In genomic region chr17:31317521-31318272, GRCm38 (mm10) we compare ENCODE assay signal across 15 mouse cellular contexts. TPM values are rescaled to one million over a fixed set of nuclear protein-coding genes. Genes with fewer than 3 reads are reported as not detected.
DNase-seq lines count a peak whose midpoint lies in the region; ATAC-seq and TF ChIP-seq lines count a peak whose summit lies in the region.
"Had no signal": no experiment of that assay in that cellular context is flagged by ENCODE, and none has a peak within 500 bp of the region (broad histone marks: within the 10 kb centered on the region; RNA-seq: fewer than 3 reads in every experiment).

No protein-coding gene starts in this region.

- H3K4me2 ChIP-seq in liver, postnatal 0 days (ENCODE audit: low read depth, low read length), result no peak overlapping the region
- no peak overlapping the region for H3K4me2 ChIP-seq in liver, embryonic 11.5 days
- no peak overlapping the region for H3K4me2 ChIP-seq in CH12.LX (ENCODE audit: insufficient read depth, low read depth, poor library complexity, severe bottlenecking)
- H3K4me2 ChIP-seq in midbrain, embryonic 16.5 days (ENCODE audit: low read length), result no peak overlapping the region
- H3K4me2 ChIP-seq: embryonic facial prominence, embryonic 12.5 days; forebrain, embryonic 15.5 days; kidney, embryonic 15.5 days; liver, embryonic 15.5 days; midbrain, embryonic 12.5 days; neural tube, embryonic 15.5 days had no signal

- TF ChIP-seq POLR2A in CH12.LX (IDR thresholded peaks at IDR 0.05; ENCODE audit: low read depth, low read length), result no peak

- in situ Hi-C loops in CH12.LX (cut with MboI; ENCODE audit: low pct_ligation_motif_present, low pct_unique_long_range_greater_than_20kb, low sequenced_read_pairs), result no loop called here

- peak; percentile 60 for TF ChIP-seq CTCF in liver, postnatal 0 days (IDR thresholded peaks at IDR 0.05; ENCODE audit: low read depth)
- peak in 1 of 2 experiments; percentile 46; a peak in 2 of 4 replicates for TF ChIP-seq CTCF in CH12.LX (conservative IDR thresholded peaks at IDR 0.05 in 1 of 2, IDR thresholded peaks at IDR 0.05 in 1 of 2; ENCODE audit: low read depth in 2 of 2, low read length in 2 of 2)

- no peaks in the 10 kb centered on the region for H3K27me3 ChIP-seq in liver, postnatal 0 days (ENCODE audit: insufficient read depth, low read length)
- H3K27me3 ChIP-seq in liver, embryonic 11.5 days (replicated peaks; ENCODE audit: control insufficient read depth, insufficient read depth, low read length), result no peaks in the 10 kb centered on the region
- peaks cover 25% of the 10 kb centered on the region for H3K27me3 ChIP-seq in CH12.LX (replicated peaks)
- H3K27me3 ChIP-seq in midbrain, embryonic 16.5 days (ENCODE audit: control insufficient read depth, insufficient read depth, low read depth, low read length), result no peaks in the 10 kb centered on the region
- H3K27me3 ChIP-seq: embryonic facial prominence, embryonic 12.5 days; forebrain, embryonic 15.5 days; kidney, embryonic 15.5 days; liver, embryonic 15.5 days; neural tube, embryonic 15.5 days had no signal

- H3K27ac ChIP-seq in liver, postnatal 0 days (ENCODE audit: low read depth), result no peak overlapping the region
- H3K27ac ChIP-seq in liver, embryonic 11.5 days (ENCODE audit: low read depth, low read length), result no peak overlapping the region
- no peak overlapping the region for H3K27ac ChIP-seq in CH12.LX (ENCODE audit: insufficient read depth, low read depth)
- no peak overlapping the region for H3K27ac ChIP-seq in midbrain, embryonic 16.5 days (ENCODE audit: low read length)
- H3K27ac ChIP-seq: embryonic facial prominence, embryonic 12.5 days; forebrain, embryonic 15.5 days; kidney, embryonic 15.5 days; liver, embryonic 15.5 days; midbrain, embryonic 12.5 days; neural tube, embryonic 15.5 days had no signal

- ATAC-seq in frontal cortex, adult (ENCODE audit: low TSS enrichment), result 0 out of 2 replicates have a peak, but pooled peaks have one; percentile 22
- peak; percentile 37; the same call in 1 of the 2 replicates for ATAC-seq in liver, postnatal 0 days
- ATAC-seq in liver, embryonic 11.5 days (replicated peaks; ENCODE audit: low FRiP score), result no peak
- no peak for ATAC-seq in midbrain, embryonic 16.5 days
- ATAC-seq: forebrain, embryonic 15.5 days had no signal

- no peaks in the 10 kb centered on the region for H3K79me2 ChIP-seq in CH12.LX (replicated peaks; ENCODE audit: control insufficient read depth, extremely low read depth, insufficient read depth, poor library complexity, severe bottlenecking)

- peak; percentile 10 for TF ChIP-seq RAD21 in CH12.LX (IDR thresholded peaks at IDR 0.05; ENCODE audit: low read depth, low read length)

- intact Hi-C loops in gastrocnemius, postnatal 36 days (cut with DNase I), result no loop called here

- dilution Hi-C loops in CH12.LX (cut with MboI; ENCODE audit: extremely low pct_ligation_motif_present, extremely low pct_unique_long_range_greater_than_20kb, low sequenced_read_pairs), result no loop called here

- WGBS in liver, postnatal 0 days (ENCODE audit: insufficient replicate concordance), result 72% methylated on average over 22 of the region's 22 CpGs
- 60% methylated on average over 22 of the region's 22 CpGs for WGBS in liver, embryonic 11.5 days
- WGBS in midbrain, embryonic 16.5 days, result 46% methylated on average over 22 of the region's 22 CpGs

- no peak for TF ChIP-seq EP300 in liver, postnatal 0 days (IDR thresholded peaks at IDR 0.05; ENCODE audit: low read depth)
- TF ChIP-seq EP300 in CH12.LX (IDR thresholded peaks at IDR 0.05; ENCODE audit: low read length), result no peak

- peaks cover 7% of the 10 kb centered on the region; the same call in 1 of the 2 replicates for H3K4me1 ChIP-seq in liver, postnatal 0 days (ENCODE audit: insufficient read depth)
- H3K4me1 ChIP-seq in liver, embryonic 11.5 days (replicated peaks; ENCODE audit: control insufficient read depth, insufficient read depth, low read length), result 0 out of 2 replicates have a peak, but pooled peaks cover 3% of the 10 kb centered on the region
- peaks cover 0 to 10% of the 10 kb centered on the region in 2 experiments; a peak in 2 of 4 replicates for H3K4me1 ChIP-seq in CH12.LX (ENCODE audit: control insufficient read depth in 1 of 2, insufficient read depth in 2 of 2)
- H3K4me1 ChIP-seq in midbrain, embryonic 16.5 days (ENCODE audit: control insufficient read depth, insufficient read depth, low read length), result no peaks in the 10 kb centered on the region
- H3K4me1 ChIP-seq: liver, embryonic 15.5 days had no signal

- H3K9me3 ChIP-seq in liver, postnatal 0 days (ENCODE audit: low read length), result no peaks in the 10 kb centered on the region
- H3K9me3 ChIP-seq in liver, embryonic 11.5 days (ENCODE audit: control insufficient read depth, low read length), result no peaks in the 10 kb centered on the region
- H3K9me3 ChIP-seq in CH12.LX (replicated peaks; ENCODE audit: low read length), result no peaks in the 10 kb centered on the region
- no peaks in the 10 kb centered on the region for H3K9me3 ChIP-seq in midbrain, embryonic 16.5 days (replicated peaks; ENCODE audit: control insufficient read depth, low read length, poor library complexity, severe bottlenecking)
- H3K9me3 ChIP-seq: embryonic facial prominence, embryonic 12.5 days; forebrain, embryonic 15.5 days; kidney, embryonic 15.5 days; liver, embryonic 15.5 days; midbrain, embryonic 12.5 days; neural tube, embryonic 15.5 days had no signal

- DNase-seq in frontal cortex, postnatal 10 days (ENCODE audit: low spot score in 2 of 2), result no peak
- no peak for DNase-seq in liver, postnatal 0 days
- no peak for DNase-seq in liver, embryonic 11.5 days (ENCODE audit: low spot score)
- DNase-seq in CH12.LX (ENCODE audit: extremely low read depth), result no peak
- DNase-seq in brain, adult 2 months (ENCODE audit: low read depth, low spot score), result peak; percentile 57
- DNase-seq in gastrocnemius, postnatal 36 days, result no peak
- DNase-seq: heart, adult 18-20 months had no signal

- H3K36me3 ChIP-seq in liver, postnatal 0 days (replicated peaks; ENCODE audit: insufficient read depth, low read length), result peaks cover 17% of the 10 kb centered on the region; the same call in 1 of the 2 replicates
- H3K36me3 ChIP-seq in liver, embryonic 11.5 days (ENCODE audit: control insufficient read depth, insufficient read depth, low read length), result no peaks in the 10 kb centered on the region
- H3K36me3 ChIP-seq in CH12.LX (replicated peaks in 1 of 2; ENCODE audit: control insufficient read depth in 1 of 2, insufficient read depth in 1 of 2, low read length in 1 of 2), result no peaks in the 10 kb centered on the region
- peaks cover 4% of the 10 kb centered on the region; the same call in 1 of the 2 replicates for H3K36me3 ChIP-seq in midbrain, embryonic 16.5 days (ENCODE audit: control insufficient read depth, insufficient read depth, low read length)
- H3K36me3 ChIP-seq: embryonic facial prominence, embryonic 12.5 days; kidney, embryonic 15.5 days; liver, embryonic 15.5 days; midbrain, embryonic 12.5 days had no signal

- H3K9ac ChIP-seq in liver, postnatal 0 days (replicated peaks), result no peak overlapping the region
- no peak overlapping the region for H3K9ac ChIP-seq in liver, embryonic 11.5 days (ENCODE audit: low read depth, low read length)
- H3K9ac ChIP-seq in CH12.LX (ENCODE audit: insufficient read depth, low read depth), result no peak overlapping the region
- H3K9ac ChIP-seq in midbrain, embryonic 16.5 days (ENCODE audit: low read depth, low read length), result no peak overlapping the region
- H3K9ac ChIP-seq: embryonic facial prominence, embryonic 12.5 days; forebrain, embryonic 15.5 days; kidney, embryonic 15.5 days; liver, embryonic 15.5 days; midbrain, embryonic 12.5 days; neural tube, embryonic 15.5 days had no signal

- no peak overlapping the region for H3K4me3 ChIP-seq in liver, postnatal 0 days (ENCODE audit: low read depth, low read length)
- H3K4me3 ChIP-seq in liver, embryonic 11.5 days (ENCODE audit: low read depth, low read length), result no peak overlapping the region
- H3K4me3 ChIP-seq in CH12.LX (replicated peaks in 1 of 3; ENCODE audit: low read depth in 2 of 3, low read length in 2 of 3, poor library complexity in 1 of 3), result no peak overlapping the region
- H3K4me3 ChIP-seq in midbrain, embryonic 16.5 days (ENCODE audit: low read depth, low read length), result no peak overlapping the region
- H3K4me3 ChIP-seq: embryonic facial prominence, embryonic 12.5 days; forebrain, embryonic 15.5 days; kidney, embryonic 15.5 days; liver, embryonic 15.5 days; midbrain, embryonic 12.5 days; neural tube, embryonic 15.5 days had no signal

TF ChIP-seq in CH12.LX, 34 proteins besides CTCF, POLR2A, EP300 and RAD21:
- TF ChIP-seq BHLHE40 (IDR thresholded peaks at IDR 0.05; ENCODE audit: low read depth, low read length) (no peak), POLR2AphosphoS2 (IDR thresholded peaks at IDR 0.05; ENCODE audit: low read depth, low read length) (no peak), GABPA (IDR thresholded peaks at IDR 0.05; ENCODE audit: insufficient replicate concordance, low read depth, low read length) (no peak), KAT2A (IDR thresholded peaks at IDR 0.05; ENCODE audit: insufficient replicate concordance, low read length) (no peak), ELF1 (IDR thresholded peaks at IDR 0.05; ENCODE audit: low read depth, low read length) (no peak), JUND (conservative IDR thresholded peaks at IDR 0.05; ENCODE audit: low read depth, low read length) (no peak), SMC3 (IDR thresholded peaks at IDR 0.05; ENCODE audit: low read depth, low read length) (peak; percentile 27), USF2 (conservative IDR thresholded peaks at IDR 0.05; ENCODE audit: low read depth, low read length) (no peak), MAFK (IDR thresholded peaks at IDR 0.05; ENCODE audit: insufficient replicate concordance, low read length) (no peak)

RNA-seq across cellular contexts. Expression of gene Slc37a1, which starts 31.1 kb away (rescaled TPM):
- polyA plus RNA-seq in liver, postnatal 0 days (2015; fragmentation: Nextera tagmentation; extraction: Ambion mirVana), result 4.3 and 4.5 TPM in 2 replicates
- polyA plus RNA-seq in liver, embryonic 11.5 days (2014; fragmentation: Nextera tagmentation; extraction: Ambion mirVana), result 6.6 and 7.7 TPM in 2 replicates
- total RNA-seq in CH12.LX (2012; rRNA removed) (4.7 and 6.6 TPM in 2 replicates), CH12.LX (2014; rRNA removed) (1.9 and 2.1 TPM in 2 replicates)
- 2.2 and 2.4 TPM in 2 replicates for polyA plus RNA-seq in CH12.LX (2012; ENCODE audit: insufficient read length, low read depth)
- 12.9 and 20.1 TPM in 2 replicates for polyA plus RNA-seq in midbrain, embryonic 16.5 days (2015; fragmentation: Nextera tagmentation; extraction: Ambion mirVana)
- total RNA-seq in gastrocnemius, postnatal 36 days (2021), result 1 to 10 TPM; 3.3 to 3.6 TPM

RNA-seq across cellular contexts. Expression of gene Rsph1, which starts 40.5 kb away (rescaled TPM):
- 0.90 and 1.0 TPM in 2 replicates for polyA plus RNA-seq in liver, postnatal 0 days (2015; fragmentation: Nextera tagmentation; extraction: Ambion mirVana)
- 0.40 and 0.88 TPM in 2 replicates for polyA plus RNA-seq in liver, embryonic 11.5 days (2014; fragmentation: Nextera tagmentation; extraction: Ambion mirVana)
- not detected in 2 replicates for total RNA-seq in CH12.LX (2012; rRNA removed)
- not detected in 2 replicates for total RNA-seq in CH12.LX (2014; rRNA removed)
- polyA plus RNA-seq in CH12.LX (2012; ENCODE audit: insufficient read length, low read depth), result not detected in 2 replicates
- 6.4 and 8.6 TPM in 2 replicates for polyA plus RNA-seq in midbrain, embryonic 16.5 days (2015; fragmentation: Nextera tagmentation; extraction: Ambion mirVana)
- total RNA-seq in gastrocnemius, postnatal 36 days (2021), result 1 to 10 TPM; 7.7 to 8.6 TPM

Comparison
In these comparisons a context has a peak if more than half of its experiments do, and no peak if none do; other contexts are left out.
1. ATAC-seq: peak in frontal cortex, adult (single experiment) and liver, postnatal 0 days (single experiment); none in liver, embryonic 11.5 days (single experiment) and midbrain, embryonic 16.5 days (single experiment).